Mouse (Mus musculus): ENCODE results near the gene Ddah1.
"Not testable (repeated sequence)": the region's sequence is repeated elsewhere in the genome, so short reads cannot be mapped to it uniquely, and the experiment has no call there.

Ddah1 gene

DNA sequence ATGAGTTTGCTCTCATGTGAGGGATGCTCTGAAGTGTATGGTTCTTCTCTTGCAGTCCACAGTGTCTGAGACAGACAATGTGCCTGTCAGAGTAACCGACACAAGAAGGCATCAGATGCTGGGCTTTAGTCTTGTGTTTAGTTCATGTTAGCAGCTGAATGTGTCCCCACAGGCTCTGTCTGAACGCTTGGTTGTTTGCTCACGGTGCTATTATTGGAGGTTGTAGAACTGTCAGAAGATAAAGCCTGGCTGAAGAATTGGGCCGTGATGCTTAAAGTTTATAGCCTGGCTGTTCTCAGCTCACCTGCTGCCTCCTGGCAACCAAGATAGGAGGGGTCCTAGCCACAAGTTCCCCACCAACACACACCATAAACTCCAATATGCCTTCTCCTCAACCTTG, 104.0 kb downstream of the Ddah1 start:
- DNase-seq (ENCODE audit: extremely low spot score, low spot score) = no peak

DNA sequence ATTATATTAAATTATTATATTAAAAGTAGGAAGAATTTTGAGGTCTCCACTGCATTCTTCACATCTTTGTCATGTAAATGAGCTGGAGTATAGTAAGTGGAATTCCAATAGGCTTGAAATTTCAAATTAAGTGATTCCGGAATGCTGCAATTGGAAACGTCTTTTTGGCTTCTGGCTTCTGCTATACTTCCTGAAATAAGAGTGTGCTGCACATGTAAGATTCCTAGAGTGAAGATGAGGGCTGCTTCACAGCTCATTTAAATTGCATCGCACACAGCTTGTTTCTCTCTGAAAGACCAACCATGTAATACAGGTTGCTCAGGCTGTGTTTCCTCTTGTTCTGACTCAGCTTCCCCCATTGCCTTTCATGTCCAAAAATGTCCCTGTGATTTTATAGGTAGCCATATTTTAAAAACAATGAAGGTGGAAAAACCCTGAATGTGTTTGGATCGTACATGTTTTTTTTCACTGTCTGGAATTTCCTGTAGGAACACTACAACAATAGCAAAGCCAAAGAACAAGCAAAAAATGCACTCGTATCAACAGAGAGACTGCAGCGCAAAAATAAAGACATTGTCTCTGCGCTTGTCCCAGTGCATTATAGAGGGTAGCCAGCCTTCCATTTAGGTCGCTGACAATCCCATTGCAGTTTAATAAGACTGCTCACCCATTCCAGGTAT, 105.7 kb downstream of the Ddah1 start:
- no peak for DNase-seq (ENCODE audit: extremely low spot score, low spot score)

DNA sequence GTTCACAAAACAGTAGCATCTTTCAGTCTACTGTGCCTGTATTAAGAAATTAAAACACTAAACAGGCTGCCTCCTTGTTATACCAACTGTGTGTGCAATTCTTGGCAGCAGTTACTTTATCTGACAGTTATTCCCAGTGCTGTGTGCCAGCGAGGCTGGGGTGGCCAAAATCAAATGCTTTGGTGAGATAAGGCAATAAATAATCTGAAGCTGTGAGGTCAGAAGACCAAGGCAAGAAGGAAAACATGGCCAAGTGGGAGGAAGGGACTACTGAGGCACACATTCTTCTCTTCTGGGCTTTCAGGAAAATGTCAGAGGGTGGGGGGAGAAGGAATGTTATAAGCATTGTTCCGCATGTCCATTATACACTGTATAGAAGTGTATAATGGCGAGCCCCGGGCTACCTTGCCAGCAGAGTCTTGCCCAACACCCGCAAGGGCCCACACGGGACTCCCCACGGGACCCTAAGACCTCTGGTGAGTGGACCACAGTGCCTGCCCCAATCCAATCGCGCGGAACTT, 106.3 kb downstream of the Ddah1 start:
- DNase-seq (ENCODE audit: extremely low spot score, low spot score) = no peak

DNA sequence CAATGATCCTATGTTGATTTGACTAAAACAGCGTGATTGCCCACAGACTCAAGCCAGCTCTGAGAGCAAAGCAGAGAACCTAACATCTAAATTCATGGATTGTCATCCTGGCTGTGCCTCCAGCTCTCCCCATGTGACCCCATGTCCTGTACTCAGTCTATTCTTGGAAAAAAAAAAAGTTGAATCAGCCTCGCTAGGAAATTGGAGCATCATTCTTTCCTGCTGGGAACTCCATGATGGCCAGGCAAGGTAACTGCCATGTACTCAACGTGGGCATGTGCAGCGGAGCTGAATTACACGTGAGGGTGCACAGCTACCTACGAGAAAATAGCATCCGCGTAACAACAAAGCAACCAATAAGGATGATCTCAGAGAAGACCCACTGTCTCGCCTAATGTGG, 114.2 kb downstream of the Ddah1 start:
- no peak for DNase-seq (ENCODE audit: extremely low spot score, low spot score)

DNA sequence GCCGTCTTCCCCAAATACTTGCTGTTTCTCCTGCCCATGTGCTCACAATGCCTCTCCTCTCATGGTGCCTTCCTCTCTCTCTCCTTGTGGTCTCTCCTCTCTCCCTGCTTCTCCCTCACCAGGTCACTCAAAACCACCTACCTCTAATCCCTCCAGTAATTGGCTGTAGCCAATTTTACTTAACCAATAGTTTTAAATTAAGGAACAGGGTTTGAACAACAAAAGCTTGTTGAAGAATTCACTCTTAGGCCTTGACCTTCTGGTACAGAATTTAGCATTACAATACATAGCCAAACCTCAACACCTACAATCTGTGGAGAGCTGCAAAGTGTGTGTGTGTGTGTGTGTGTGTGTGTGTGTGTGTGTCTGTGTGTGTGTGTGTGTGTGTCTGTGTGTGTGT, 114.8 kb downstream of the Ddah1 start:
- DNase-seq (ENCODE audit: extremely low spot score, low spot score) = no peak

DNA sequence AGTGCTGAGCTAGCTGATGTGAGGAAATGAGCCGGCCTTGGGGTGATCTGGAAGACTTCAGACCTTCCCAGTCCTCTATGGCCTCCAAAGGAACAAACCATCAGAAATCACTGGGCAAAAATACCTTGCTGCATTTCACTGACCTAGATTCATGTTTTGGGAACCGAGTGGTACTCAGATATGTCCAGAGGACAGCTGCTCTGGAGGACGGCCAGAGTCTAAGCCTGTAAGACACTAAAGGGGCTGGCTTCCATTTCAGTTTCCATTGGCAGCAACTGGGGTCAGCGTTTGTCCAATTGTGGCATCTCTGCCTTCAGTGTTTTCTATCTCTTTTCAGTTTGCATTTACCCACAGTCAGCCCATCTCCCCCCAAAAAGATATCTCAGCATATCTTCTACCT, 115.7 kb downstream of the Ddah1 start:
- DNase-seq (ENCODE audit: extremely low spot score, low spot score) = no peak

DNA sequence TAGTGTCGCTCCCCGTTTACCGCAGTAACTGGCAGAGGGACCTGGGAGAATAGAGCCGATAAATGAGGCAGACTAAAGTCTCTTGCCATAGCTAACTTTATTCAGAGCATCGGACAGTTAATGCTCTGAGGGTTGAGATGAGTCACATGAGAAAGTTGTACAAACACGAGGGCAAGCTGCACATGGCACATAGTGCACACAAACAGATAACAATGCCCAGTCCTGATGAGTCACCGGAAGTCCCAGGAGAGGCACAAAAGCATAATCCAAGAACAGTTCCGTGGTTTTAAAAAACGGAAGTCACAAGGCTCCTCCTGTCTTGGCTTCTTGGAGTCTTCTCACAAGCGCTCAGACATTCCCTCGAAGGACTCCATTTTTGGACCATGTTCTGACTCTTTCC, 117.6 kb downstream of the Ddah1 start:
- no peak for DNase-seq (ENCODE audit: extremely low spot score, low spot score)

DNA sequence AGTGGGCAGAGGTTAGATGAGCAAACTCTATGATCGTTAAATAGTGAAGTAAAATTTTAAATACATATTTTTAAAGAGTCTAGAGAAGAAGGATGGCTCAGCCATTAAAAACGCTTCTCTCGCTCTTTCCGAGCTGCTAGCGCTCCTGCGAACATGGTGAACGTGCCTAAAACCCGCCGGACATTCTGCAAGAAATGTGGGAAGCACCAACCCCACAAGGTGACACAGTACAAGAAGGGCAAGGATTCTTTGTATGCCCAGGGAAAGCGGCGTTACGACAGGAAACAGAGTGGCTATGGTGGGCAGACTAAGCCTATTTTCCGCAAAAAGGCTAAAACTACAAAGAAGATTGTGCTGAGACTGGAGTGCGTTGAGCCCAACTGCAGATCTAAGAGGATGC, 120.4 kb downstream of the Ddah1 start:
- not testable (repeated sequence) for DNase-seq (ENCODE audit: extremely low spot score, low spot score)

DNA sequence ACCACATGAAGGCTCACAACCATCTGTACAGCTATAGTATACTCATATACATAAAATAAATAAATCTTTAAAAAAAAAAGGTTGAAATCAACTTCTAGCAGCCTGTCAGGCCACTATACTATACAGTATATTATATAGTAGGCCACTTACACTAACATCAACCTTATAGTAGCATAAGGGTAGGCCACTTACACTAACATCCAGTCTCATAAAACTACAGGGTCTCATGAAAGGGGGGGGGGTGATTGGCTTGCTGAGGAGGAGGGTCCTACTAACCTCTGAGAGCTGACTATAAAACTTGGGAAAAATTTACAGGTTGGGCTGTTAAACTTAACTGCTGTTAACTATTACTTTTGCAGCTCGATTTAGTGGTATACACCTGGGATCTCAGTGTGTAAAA, 121.9 kb downstream of the Ddah1 start:
- DNase-seq (ENCODE audit: extremely low spot score, low spot score) = no peak

DNA sequence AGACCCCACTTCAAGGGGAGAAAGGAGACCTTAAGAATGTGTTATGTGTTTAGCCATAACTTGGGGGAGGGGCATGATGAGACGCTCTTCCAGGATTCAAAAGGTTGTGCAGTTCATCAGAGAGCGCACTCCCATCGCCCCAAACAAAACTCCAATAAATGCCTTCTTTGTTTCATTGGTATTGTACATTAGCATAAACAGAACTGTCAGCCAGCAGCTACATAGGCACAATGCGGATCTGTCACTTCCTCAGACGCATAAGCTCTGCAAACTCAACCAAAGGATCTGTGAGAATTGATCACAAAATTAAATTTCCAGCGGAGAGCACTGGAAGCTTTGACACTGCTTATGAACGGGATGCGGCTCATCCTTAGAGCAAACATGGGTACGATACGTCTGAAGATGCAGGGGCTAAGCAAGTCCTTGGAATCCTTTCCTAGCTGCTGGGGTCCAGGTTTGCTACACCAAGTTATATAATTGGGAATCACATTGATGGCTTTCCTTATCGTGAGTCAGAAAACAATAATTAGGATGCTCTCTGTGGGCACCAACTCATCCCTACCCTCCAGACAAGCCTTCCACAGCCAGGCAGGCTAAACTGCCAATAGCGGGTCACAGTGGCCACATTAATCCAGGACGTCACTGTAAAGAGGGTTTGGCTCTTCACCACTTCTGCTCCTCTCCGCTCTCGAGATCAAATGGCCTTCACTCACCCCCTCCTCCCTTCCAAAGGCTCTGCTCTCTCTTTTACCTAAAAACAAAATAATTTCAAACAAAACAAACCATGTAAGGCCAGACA, 123.8 kb downstream of the Ddah1 start:
- DNase-seq (ENCODE audit: extremely low spot score, low spot score) = no peak

DNA sequence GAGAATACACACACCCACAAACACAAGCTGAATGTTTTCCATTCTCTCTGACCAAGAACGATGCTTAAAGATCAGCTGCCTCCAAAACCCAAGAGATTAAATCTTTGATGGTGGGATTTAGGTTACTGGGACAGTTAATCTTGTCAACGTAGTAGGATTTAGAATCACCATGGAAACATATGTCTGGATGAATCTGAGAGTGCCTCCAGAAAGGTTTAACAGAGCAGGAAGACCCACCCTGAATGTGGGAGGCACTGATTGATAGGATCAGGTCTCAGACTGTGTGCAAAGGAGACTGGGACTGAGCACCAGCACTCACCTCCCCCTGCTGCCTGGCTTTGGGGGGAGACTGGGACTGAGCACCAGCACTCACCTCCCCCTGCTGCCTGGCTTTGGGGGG, 124.8 kb downstream of the Ddah1 start:
- no peak for DNase-seq (ENCODE audit: extremely low spot score, low spot score)

DNA sequence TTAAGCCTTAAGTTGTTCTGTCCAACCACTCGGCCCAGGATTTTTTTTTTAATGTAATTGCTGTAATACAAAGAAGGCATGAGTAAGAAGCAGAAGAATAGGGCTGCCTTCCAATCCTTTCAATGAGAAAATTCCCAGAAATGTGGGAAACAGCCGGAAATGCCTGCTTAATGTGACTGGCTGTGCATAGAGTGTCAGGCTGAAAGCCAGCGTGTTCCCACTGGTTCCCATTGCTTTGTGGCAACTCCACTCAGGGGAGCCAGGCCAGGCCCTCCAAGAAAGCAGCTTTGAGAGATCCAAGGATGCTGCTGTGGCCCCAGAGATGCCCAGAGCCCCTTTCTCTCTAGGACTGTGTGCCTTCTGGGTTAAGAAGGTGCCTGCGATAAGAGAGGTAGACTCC, 126.9 kb downstream of the Ddah1 start:
- no peak for DNase-seq (ENCODE audit: extremely low spot score, low spot score)

DNA sequence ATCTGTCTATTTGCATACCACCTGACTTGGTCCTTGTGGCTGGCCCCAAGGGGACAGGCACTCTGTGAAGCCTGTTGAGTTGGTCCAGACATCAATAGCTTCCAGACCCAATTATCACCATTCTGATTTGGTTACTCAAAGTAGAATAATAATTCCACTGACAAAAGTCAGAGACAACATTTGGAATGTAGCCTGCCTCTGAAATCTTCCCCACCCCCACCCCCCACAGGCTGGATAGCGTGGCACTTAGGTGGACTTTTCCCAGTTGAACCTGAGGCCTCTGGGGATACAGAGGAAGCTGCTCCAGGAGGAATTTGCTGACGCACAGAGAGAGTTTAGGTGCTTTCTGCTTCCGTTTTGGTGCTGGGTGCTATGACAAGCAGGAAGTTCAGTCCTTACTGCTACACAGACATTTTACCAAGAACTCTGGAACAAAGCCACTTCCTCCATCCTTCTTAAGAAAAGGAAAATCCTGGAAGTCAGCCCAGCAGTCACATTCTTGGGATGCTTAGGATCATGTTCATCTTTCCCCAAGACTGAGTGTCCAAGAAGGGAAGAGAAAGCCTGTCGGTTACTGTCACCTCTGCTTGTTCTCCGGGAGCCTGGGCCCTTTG, 127.5 kb downstream of the Ddah1 start:
- DNase-seq (ENCODE audit: extremely low spot score, low spot score) = no peak

DNA sequence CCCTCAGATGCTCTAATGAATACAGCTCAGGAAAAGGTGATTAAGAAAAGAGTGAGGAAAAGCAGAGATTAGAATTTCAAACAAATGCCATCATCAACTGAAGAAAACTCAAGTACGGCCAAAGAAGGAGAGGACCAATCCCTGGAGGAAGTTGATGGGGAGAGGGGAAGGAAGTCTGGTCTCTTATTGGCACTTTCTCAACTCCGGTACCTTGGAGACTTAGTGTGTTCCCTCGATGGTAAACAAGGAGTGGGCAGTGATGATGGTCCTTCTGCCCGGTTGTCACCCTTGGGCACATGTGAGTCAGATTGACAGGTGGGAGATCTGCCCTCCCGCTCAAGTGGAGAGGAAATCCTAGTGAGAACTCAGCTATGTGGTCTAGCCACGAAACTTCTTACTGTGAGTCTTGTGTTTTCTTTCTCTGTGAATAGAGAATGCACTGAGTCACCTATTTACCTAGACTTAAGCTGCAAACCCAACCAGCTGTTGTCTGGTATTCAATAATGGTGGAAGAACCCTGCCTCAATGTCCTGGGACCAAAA, 129.0 kb downstream of the Ddah1 start:
- no peak for DNase-seq (ENCODE audit: extremely low spot score, low spot score)

DNA sequence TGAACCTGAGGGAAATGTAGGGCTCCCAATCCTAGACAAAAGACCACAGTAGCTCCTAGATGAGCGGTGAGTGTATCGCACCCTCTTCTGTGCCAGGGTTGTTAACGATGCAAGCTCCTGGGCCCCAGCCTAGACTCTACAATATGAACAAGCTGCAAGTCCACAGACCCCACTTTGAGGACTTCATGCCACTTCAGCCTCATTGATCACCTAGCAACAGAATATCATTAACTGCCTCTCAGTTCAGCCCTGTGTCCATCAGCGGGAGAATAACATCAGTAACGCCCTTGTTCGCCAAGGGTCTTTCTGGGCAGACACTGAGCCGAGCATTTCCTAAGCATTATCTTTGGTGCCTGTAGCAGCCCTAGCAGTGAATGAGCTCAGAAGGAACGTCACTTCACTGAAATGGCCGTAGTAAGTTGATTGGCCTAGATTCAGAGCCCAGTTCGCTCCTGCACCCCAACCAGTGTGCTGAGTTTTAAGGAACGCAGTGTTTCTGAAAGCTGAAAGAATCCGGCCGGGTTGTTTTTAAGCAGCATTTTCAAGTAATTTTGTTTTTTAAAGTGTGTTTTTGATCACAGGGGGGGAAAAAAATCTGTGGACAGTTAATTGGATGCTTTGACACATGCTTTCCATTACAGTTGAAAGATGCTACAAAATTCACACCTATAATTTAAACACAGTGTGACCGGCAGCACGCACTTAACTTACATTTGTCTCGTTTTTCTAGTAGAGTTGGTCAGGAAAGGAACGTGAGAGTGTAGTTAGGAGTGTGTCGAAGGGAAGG, 132.1 kb downstream of the Ddah1 start:
- DNase-seq (ENCODE audit: extremely low spot score, low spot score) = peak; percentile 36

DNA sequence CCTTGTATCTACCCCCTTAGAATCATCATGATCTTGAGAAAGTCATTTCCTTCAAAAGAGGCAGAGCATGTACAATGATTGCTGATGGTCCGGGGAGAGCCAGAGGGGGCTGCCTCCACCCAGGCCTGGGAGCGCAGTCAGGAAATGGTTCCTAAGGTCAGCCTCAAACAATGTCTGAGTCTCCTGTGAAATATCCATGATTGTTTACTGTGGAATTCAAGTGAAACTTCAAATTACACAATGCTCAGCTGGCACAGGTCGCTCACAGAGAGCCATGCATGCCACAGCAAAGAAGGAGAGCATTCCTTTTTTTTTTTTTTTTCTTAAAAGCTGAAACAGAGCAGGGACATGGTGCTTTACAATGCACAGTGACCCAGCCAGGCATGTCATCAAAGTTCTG, 134.0 kb downstream of the Ddah1 start:
- no peak for DNase-seq (ENCODE audit: extremely low spot score, low spot score)

DNA sequence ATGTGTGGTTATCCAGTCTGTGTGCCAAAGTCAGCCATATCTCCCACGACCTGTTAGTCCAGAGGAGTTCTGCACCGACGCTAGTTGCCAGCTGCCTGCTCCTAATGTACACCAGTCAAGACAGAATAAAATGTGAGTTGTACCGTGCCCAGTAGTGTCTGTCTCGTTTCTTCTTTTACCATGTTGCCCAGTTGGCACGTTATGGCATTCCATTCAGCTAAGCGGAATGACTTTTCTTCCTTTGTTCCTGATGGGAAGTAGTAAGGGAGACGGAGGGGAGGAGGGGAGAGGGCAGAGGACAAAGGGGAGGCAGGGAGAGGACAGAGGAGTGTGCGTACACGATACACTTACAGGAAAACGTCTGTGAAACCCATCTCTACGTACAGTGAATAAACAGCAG, 135.7 kb downstream of the Ddah1 start:
- DNase-seq (ENCODE audit: extremely low spot score, low spot score) = no peak

DNA sequence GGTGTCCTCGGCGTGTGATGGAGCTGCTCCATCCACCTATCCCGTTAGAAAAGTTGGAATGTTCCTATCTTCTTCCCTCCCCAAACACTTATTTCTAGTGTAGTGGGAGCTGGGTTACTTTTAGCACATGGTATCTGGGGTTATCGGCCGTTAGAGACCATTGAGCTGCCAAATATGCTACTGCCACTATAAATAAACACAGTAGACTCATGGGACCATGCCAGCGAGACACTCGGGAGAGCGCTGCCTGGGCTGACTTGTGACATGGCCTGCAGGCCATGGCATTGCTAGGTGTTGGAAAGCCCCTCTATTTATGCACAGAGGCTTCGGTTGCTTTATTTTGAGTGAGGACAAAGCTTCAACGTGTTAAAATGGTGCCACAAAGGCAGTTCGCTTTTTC, 139.3 kb downstream of the Ddah1 start:
- DNase-seq (ENCODE audit: extremely low spot score, low spot score) = no peak

DNA sequence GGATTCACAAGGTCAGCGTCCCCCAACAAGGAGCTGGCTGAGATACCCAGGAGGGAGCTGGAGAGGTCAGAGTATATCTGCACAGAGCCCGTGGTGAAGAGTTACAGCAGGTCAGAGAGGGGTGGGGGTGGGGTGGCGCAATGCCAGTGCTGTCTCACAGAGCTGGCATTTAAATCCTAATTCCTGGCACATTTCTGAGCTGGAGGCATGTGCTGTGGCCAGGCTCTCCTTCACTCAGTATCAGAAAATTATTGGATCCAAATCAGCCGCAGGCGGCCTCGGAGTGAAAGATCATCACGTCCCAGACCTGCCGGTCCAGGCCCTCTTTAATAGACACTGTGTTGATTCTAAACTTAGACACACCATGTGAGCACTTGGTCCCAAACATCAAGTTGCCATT, 141.4 kb downstream of the Ddah1 start:
- DNase-seq (ENCODE audit: extremely low spot score, low spot score) = no peak

DNA sequence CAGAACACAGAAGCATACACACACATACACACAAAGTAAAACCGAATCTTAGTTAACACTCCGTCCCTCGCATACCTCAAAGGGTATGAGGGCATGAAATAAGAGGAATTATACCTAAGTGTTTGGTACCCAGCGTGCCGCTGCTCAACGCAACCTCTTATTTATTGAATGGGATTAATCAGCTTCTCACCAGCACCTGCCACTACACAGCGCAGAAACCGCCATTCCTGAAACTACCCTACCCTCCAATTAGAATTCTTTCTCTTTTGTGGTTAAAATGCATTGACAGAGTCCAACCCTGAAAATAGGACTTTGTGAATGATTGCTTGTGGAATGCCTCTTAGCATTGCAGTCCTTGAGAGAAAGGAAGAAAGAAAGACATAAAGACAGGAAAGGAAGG, 145.1 kb downstream of the Ddah1 start:
- no peak for DNase-seq (ENCODE audit: extremely low spot score, low spot score)
